In the genomic region with DNA sequence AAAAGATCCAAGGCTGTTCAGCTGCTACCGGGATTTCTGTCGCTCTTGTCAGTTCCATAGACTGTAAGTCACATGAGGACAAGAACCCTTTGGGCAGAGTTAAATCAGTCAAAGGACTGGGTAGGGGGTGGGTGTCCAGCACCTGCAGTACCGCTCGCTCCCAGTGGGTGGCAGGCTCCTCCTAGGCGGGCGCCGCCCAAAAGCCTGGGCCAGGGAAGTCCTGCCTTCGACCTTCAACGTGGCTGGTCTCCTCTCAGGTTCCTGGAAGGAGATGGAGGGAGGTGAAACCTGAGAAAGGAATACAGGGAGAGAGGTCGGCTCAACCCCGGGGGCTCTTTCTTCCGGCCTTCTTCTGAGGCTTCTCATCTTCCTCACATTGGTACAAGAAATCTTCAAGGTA, we compare ENCODE assay signal across 8 mouse cellular contexts. TPM values are rescaled to one million over a fixed set of nuclear protein-coding genes. Genes with fewer than 3 reads are reported as not detected.
DNase-seq lines count a peak whose midpoint lies in the region; ATAC-seq and TF ChIP-seq lines count a peak whose summit lies in the region.

No protein-coding gene starts in this region.

- ATAC-seq in hindbrain, embryonic 13.5 days (ENCODE audit: low FRiP score): no peak
- peak; percentile 87 for ATAC-seq in intestine, embryonic 15.5 days
- peak; percentile 77; the same call in 1 of the 2 replicates for ATAC-seq in midbrain, embryonic 13.5 days

- H3K9ac ChIP-seq in hindbrain, embryonic 13.5 days: no peak overlapping the region
- 0 out of 2 replicates have a peak overlapping the region, but pooled peaks have one; percentile 15 for H3K9ac ChIP-seq in intestine, embryonic 15.5 days
- no peak overlapping the region for H3K9ac ChIP-seq in midbrain, embryonic 13.5 days (replicated peaks)

- H3K4me1 ChIP-seq in hindbrain, embryonic 10.5 days (replicated peaks): peaks cover 41% of the 10 kb centered on the region
- peaks cover 10% of the 10 kb centered on the region for H3K4me1 ChIP-seq in hindbrain, embryonic 13.5 days (replicated peaks)
- H3K4me1 ChIP-seq in intestine, embryonic 15.5 days (replicated peaks): 0 out of 2 replicates have a peak, but pooled peaks cover 5% of the 10 kb centered on the region
- H3K4me1 ChIP-seq in midbrain, embryonic 13.5 days (replicated peaks): peaks cover 6% of the 10 kb centered on the region
- H3K4me1 ChIP-seq in spleen, adult 2 months (ENCODE audit: control insufficient read depth, insufficient read depth, insufficient read length): no peaks in the 10 kb centered on the region

- no peaks in the 10 kb centered on the region for H3K9me3 ChIP-seq in hindbrain, embryonic 10.5 days
- no peaks in the 10 kb centered on the region for H3K9me3 ChIP-seq in hindbrain, embryonic 13.5 days
- no peaks in the 10 kb centered on the region for H3K9me3 ChIP-seq in intestine, embryonic 15.5 days
- no peaks in the 10 kb centered on the region for H3K9me3 ChIP-seq in midbrain, embryonic 13.5 days

- H3K36me3 ChIP-seq in hindbrain, embryonic 10.5 days: no peaks in the 10 kb centered on the region
- no peaks in the 10 kb centered on the region for H3K36me3 ChIP-seq in hindbrain, embryonic 13.5 days
- no peaks in the 10 kb centered on the region for H3K36me3 ChIP-seq in intestine, embryonic 15.5 days
- H3K36me3 ChIP-seq in midbrain, embryonic 13.5 days: no peaks in the 10 kb centered on the region
- H3K36me3 ChIP-seq in spleen, adult 2 months (ENCODE audit: control insufficient read depth, insufficient read depth, low read length): no peaks in the 10 kb centered on the region

- peak overlapping the region; percentile 69 for H3K27ac ChIP-seq in hindbrain, embryonic 10.5 days
- no peak overlapping the region for H3K27ac ChIP-seq in hindbrain, embryonic 13.5 days
- H3K27ac ChIP-seq in intestine, embryonic 15.5 days: no peak overlapping the region
- H3K27ac ChIP-seq in midbrain, embryonic 13.5 days: no peak overlapping the region; the same call in 1 of the 2 replicates
- no peak overlapping the region for H3K27ac ChIP-seq in spleen, adult 2 months (ENCODE audit: insufficient read depth, low read length)

- TF ChIP-seq CTCF in spleen, adult 2 months (IDR thresholded peaks at IDR 0.05; ENCODE audit: extremely low read depth, insufficient read depth, insufficient read length, insufficient replicate concordance): peak; percentile 97

- no peak for TF ChIP-seq POLR2A in spleen, adult 2 months (IDR thresholded peaks at IDR 0.05; ENCODE audit: low read depth, low read length)

- intact Hi-C loops in gastrocnemius, postnatal 14 days (cut with DNase I; ENCODE audit: low total_unique reads): loop anchor here (2.0 kb wide), 1 partner anchor 82 kb away; no protein-coding TSS in a partner anchor
- intact Hi-C loops in left cerebral cortex, postnatal 36 days (cut with DNase I): loop anchor here (1.0 kb wide), 1 partner anchor 82 kb away; no protein-coding TSS in a partner anchor

- WGBS in hindbrain, embryonic 10.5 days: 5% methylated on average over 12 of the region's 12 CpGs
- WGBS in hindbrain, embryonic 13.5 days: 7% methylated on average over 12 of the region's 12 CpGs
- WGBS in intestine, embryonic 15.5 days: 3% methylated on average over 12 of the region's 12 CpGs
- 4% methylated on average over 12 of the region's 12 CpGs for WGBS in midbrain, embryonic 13.5 days
- WGBS in spleen, adult 2 months: 5% methylated on average over 12 of the region's 12 CpGs

- no peaks in the 10 kb centered on the region for H3K27me3 ChIP-seq in hindbrain, embryonic 10.5 days (ENCODE audit: insufficient read depth, poor library complexity, severe bottlenecking)
- no peaks in the 10 kb centered on the region for H3K27me3 ChIP-seq in hindbrain, embryonic 13.5 days
- no peaks in the 10 kb centered on the region for H3K27me3 ChIP-seq in intestine, embryonic 15.5 days (replicated peaks)
- no peaks in the 10 kb centered on the region for H3K27me3 ChIP-seq in midbrain, embryonic 13.5 days
- no peaks in the 10 kb centered on the region for H3K27me3 ChIP-seq in spleen, adult 2 months (ENCODE audit: control insufficient read depth, insufficient read depth, low read length)

- DNase-seq in hindbrain, embryonic 10.5 days (ENCODE audit: low spot score): peak; percentile 92
- peak; percentile 91 for DNase-seq in embryo, embryonic 10.5 days (ENCODE audit: low spot score)
- peak; percentile 86 for DNase-seq in gastrocnemius, postnatal 14 days
- DNase-seq in left cerebral cortex, postnatal 36 days (ENCODE audit: low spot score in 2 of 2): peak; percentile 75 to 79
- DNase-seq in spleen, adult 2 months (ENCODE audit: low read depth in 1 of 2, low spot score in 2 of 2): peak in 1 of 2 experiments; percentile 79

- no peak overlapping the region for H3K4me2 ChIP-seq in hindbrain, embryonic 13.5 days
- H3K4me2 ChIP-seq in intestine, embryonic 15.5 days (replicated peaks): no peak overlapping the region
- no peak overlapping the region for H3K4me2 ChIP-seq in midbrain, embryonic 13.5 days (replicated peaks)

- 0 out of 2 replicates have a peak overlapping the region, but pooled peaks have one; percentile 11 for H3K4me3 ChIP-seq in hindbrain, embryonic 10.5 days
- H3K4me3 ChIP-seq in hindbrain, embryonic 13.5 days: no peak overlapping the region
- H3K4me3 ChIP-seq in intestine, embryonic 15.5 days (replicated peaks): no peak overlapping the region
- no peak overlapping the region for H3K4me3 ChIP-seq in midbrain, embryonic 13.5 days (replicated peaks)
- no peak overlapping the region for H3K4me3 ChIP-seq in spleen, adult 2 months (ENCODE audit: extremely low read depth, insufficient read depth, insufficient read length)

RNA-seq across cellular contexts. Expression of gene Cox6a1, which starts 10.1 kb away (rescaled TPM):
- 875 and 1,016 TPM in 2 replicates for polyA plus RNA-seq in hindbrain, embryonic 10.5 days (2016; fragmentation: Nextera tagmentation; extraction: Ambion mirVana)
- polyA plus RNA-seq in hindbrain, embryonic 13.5 days (2015; fragmentation: Nextera tagmentation; extraction: Ambion mirVana): 1,031 and 1,095 TPM in 2 replicates
- total RNA-seq in gastrocnemius, postnatal 14 days (2021): 100 to 1,000 TPM; 105 to 114 TPM
- 1,187 and 1,356 TPM in 2 replicates for polyA plus RNA-seq in intestine, embryonic 15.5 days (2015; fragmentation: Nextera tagmentation; extraction: Ambion mirVana)
- 100 to 1,000 TPM; 677 to 817 TPM for total RNA-seq in left cerebral cortex, postnatal 36 days (2021)
- 973 and 974 TPM in 2 replicates for polyA plus RNA-seq in midbrain, embryonic 13.5 days (2015; fragmentation: Nextera tagmentation; extraction: Ambion mirVana)
- 777 and 1,352 TPM in 2 replicates for polyA plus RNA-seq in spleen, adult 2 months (2012; rRNA removed)

RNA-seq across cellular contexts. Expression of gene Triap1, which starts 17.8 kb away (rescaled TPM):
- polyA plus RNA-seq in hindbrain, embryonic 10.5 days (2016; fragmentation: Nextera tagmentation; extraction: Ambion mirVana): 56.3 and 57.2 TPM in 2 replicates
- polyA plus RNA-seq in hindbrain, embryonic 13.5 days (2015; fragmentation: Nextera tagmentation; extraction: Ambion mirVana): 51.7 and 57.6 TPM in 2 replicates
- total RNA-seq in gastrocnemius, postnatal 14 days (2021): 10 to 100 TPM; 12.4 to 15.2 TPM
- polyA plus RNA-seq in intestine, embryonic 15.5 days (2015; fragmentation: Nextera tagmentation; extraction: Ambion mirVana): 62.7 and 66.3 TPM in 2 replicates
- total RNA-seq in left cerebral cortex, postnatal 36 days (2021): 10 to 100 TPM; 24.2 to 30.0 TPM
- 54.2 and 56.7 TPM in 2 replicates for polyA plus RNA-seq in midbrain, embryonic 13.5 days (2015; fragmentation: Nextera tagmentation; extraction: Ambion mirVana)
- polyA plus RNA-seq in spleen, adult 2 months (2012; rRNA removed): 5.7 and 7.5 TPM in 2 replicates

RNA-seq across cellular contexts. Expression of gene Gatc, which starts 17.9 kb away (rescaled TPM):
- polyA plus RNA-seq in hindbrain, embryonic 10.5 days (2016; fragmentation: Nextera tagmentation; extraction: Ambion mirVana): 35.6 and 41.2 TPM in 2 replicates
- polyA plus RNA-seq in hindbrain, embryonic 13.5 days (2015; fragmentation: Nextera tagmentation; extraction: Ambion mirVana): 31.8 and 32.6 TPM in 2 replicates
- 10 to 100 TPM; 18.8 to 19.7 TPM for total RNA-seq in gastrocnemius, postnatal 14 days (2021)
- polyA plus RNA-seq in intestine, embryonic 15.5 days (2015; fragmentation: Nextera tagmentation; extraction: Ambion mirVana): 24.8 and 24.9 TPM in 2 replicates
- 10 to 100 TPM; 20.3 to 21.7 TPM for total RNA-seq in left cerebral cortex, postnatal 36 days (2021)
- 34.2 and 37.0 TPM in 2 replicates for polyA plus RNA-seq in midbrain, embryonic 13.5 days (2015; fragmentation: Nextera tagmentation; extraction: Ambion mirVana)
- 4.9 and 5.8 TPM in 2 replicates for polyA plus RNA-seq in spleen, adult 2 months (2012; rRNA removed)

RNA-seq across cellular contexts. Expression of gene Srsf9, which starts 31.9 kb away (rescaled TPM):
- 383 and 387 TPM in 2 replicates for polyA plus RNA-seq in hindbrain, embryonic 10.5 days (2016; fragmentation: Nextera tagmentation; extraction: Ambion mirVana)
- 165 and 181 TPM in 2 replicates for polyA plus RNA-seq in hindbrain, embryonic 13.5 days (2015; fragmentation: Nextera tagmentation; extraction: Ambion mirVana)
- total RNA-seq in gastrocnemius, postnatal 14 days (2021): 10 to 100 TPM; 14.5 to 15.9 TPM
- 217 and 220 TPM in 2 replicates for polyA plus RNA-seq in intestine, embryonic 15.5 days (2015; fragmentation: Nextera tagmentation; extraction: Ambion mirVana)
- total RNA-seq in left cerebral cortex, postnatal 36 days (2021): 10 to 100 TPM; 62.5 to 70.6 TPM
- 193 and 203 TPM in 2 replicates for polyA plus RNA-seq in midbrain, embryonic 13.5 days (2015; fragmentation: Nextera tagmentation; extraction: Ambion mirVana)
- polyA plus RNA-seq in spleen, adult 2 months (2012; rRNA removed): 57.8 and 102 TPM in 2 replicates

RNA-seq across cellular contexts. Expression of gene Dynll1, which starts 58.1 kb away (rescaled TPM):
- polyA plus RNA-seq in hindbrain, embryonic 10.5 days (2016; fragmentation: Nextera tagmentation; extraction: Ambion mirVana): 1,684 and 1,740 TPM in 2 replicates
- 1,285 and 1,377 TPM in 2 replicates for polyA plus RNA-seq in hindbrain, embryonic 13.5 days (2015; fragmentation: Nextera tagmentation; extraction: Ambion mirVana)
- total RNA-seq in gastrocnemius, postnatal 14 days (2021): 100 to 1,000 TPM in 1 of 2 experiments, 10 to 100 TPM in 1; 84.8 to 138 TPM
- polyA plus RNA-seq in intestine, embryonic 15.5 days (2015; fragmentation: Nextera tagmentation; extraction: Ambion mirVana): 1,297 TPM in 2 replicates
- total RNA-seq in left cerebral cortex, postnatal 36 days (2021): 100 to 1,000 TPM; 638 to 644 TPM
- 1,401 and 1,414 TPM in 2 replicates for polyA plus RNA-seq in midbrain, embryonic 13.5 days (2015; fragmentation: Nextera tagmentation; extraction: Ambion mirVana)
- 135 and 214 TPM in 2 replicates for polyA plus RNA-seq in spleen, adult 2 months (2012; rRNA removed)
